13 mouse cellular contexts compared by ENCODE assay signal in genomic region chr4:45896425-45897081, GRCm38 (mm10). TPM values are rescaled to one million over a fixed set of nuclear protein-coding genes. Genes with fewer than 3 reads are reported as not detected.
DNase-seq lines count a peak whose midpoint lies in the region; ATAC-seq and TF ChIP-seq lines count a peak whose summit lies in the region.
"Had no signal": no experiment of that assay in that cellular context is flagged by ENCODE, and none has a peak within 500 bp of the region (broad histone marks: within the 10 kb centered on the region; RNA-seq: fewer than 3 reads in every experiment).

No protein-coding gene starts in this region.

- H3K4me2 ChIP-seq in hindbrain, postnatal 0 days (ENCODE audit: low read depth, low read length), result no peak overlapping the region
- no peak overlapping the region for H3K4me2 ChIP-seq in hindbrain, embryonic 16.5 days (ENCODE audit: low read length)
- peak overlapping the region; percentile 38 for H3K4me2 ChIP-seq in limb, embryonic 12.5 days
- H3K4me2 ChIP-seq in liver, embryonic 11.5 days, result no peak overlapping the region
- H3K4me2 ChIP-seq: hindbrain, embryonic 13.5 days had no signal

- no peaks in the 10 kb centered on the region for H3K36me3 ChIP-seq in hindbrain, postnatal 0 days (ENCODE audit: insufficient read depth, low read length)
- no peaks in the 10 kb centered on the region for H3K36me3 ChIP-seq in hindbrain, embryonic 16.5 days (ENCODE audit: control insufficient read depth, insufficient read depth, low read length)
- no peaks in the 10 kb centered on the region for H3K36me3 ChIP-seq in limb, embryonic 12.5 days
- H3K36me3 ChIP-seq in liver, embryonic 11.5 days (ENCODE audit: control insufficient read depth, insufficient read depth, low read length), result no peaks in the 10 kb centered on the region
- H3K36me3 ChIP-seq: hindbrain, embryonic 13.5 days had no signal

- no peak overlapping the region for H3K27ac ChIP-seq in hindbrain, postnatal 0 days
- no peak overlapping the region for H3K27ac ChIP-seq in hindbrain, embryonic 16.5 days (ENCODE audit: low read depth, low read length)
- peak overlapping the region; percentile 14; the same call in 1 of the 2 replicates for H3K27ac ChIP-seq in limb, embryonic 12.5 days
- H3K27ac ChIP-seq in liver, embryonic 11.5 days (ENCODE audit: low read depth, low read length), result no peak overlapping the region
- H3K27ac ChIP-seq: hindbrain, embryonic 13.5 days had no signal

- 0 out of 2 replicates have a peak, but pooled peaks have one; percentile 5 for TF ChIP-seq CTCF in hindbrain, postnatal 0 days (IDR thresholded peaks at IDR 0.05; ENCODE audit: low read depth)

- no peak for ATAC-seq in hindbrain, postnatal 0 days
- no peak for ATAC-seq in hindbrain, embryonic 16.5 days
- peak; percentile 52 for ATAC-seq in limb, embryonic 12.5 days (ENCODE audit: insufficient number of reproducible peaks, insufficient read depth, low FRiP score, low TSS enrichment, low read depth)
- ATAC-seq in liver, embryonic 11.5 days (replicated peaks; ENCODE audit: low FRiP score), result no peak
- ATAC-seq: activated CD4-positive, CD25-positive, alpha-beta regulatory T cell, adult 4 months; forebrain, embryonic 16.5 days; liver, postnatal 0 days had no signal

- DNase-seq in hindbrain, postnatal 0 days (ENCODE audit: low spot score), result no peak
- DNase-seq in ZHBTc4 (ENCODE audit: low read depth, low spot score), result peak; percentile 17
- DNase-seq in kidney, adult 11 months, result peak; percentile 52
- no peak for DNase-seq in layer of hippocampus, adult 9-11 months
- no peak for DNase-seq in liver, embryonic 11.5 days (ENCODE audit: low spot score)
- DNase-seq: heart, adult 11 months; layer of hippocampus, postnatal 36 days; liver, postnatal 0 days had no signal

- no peaks in the 10 kb centered on the region for H3K4me1 ChIP-seq in hindbrain, postnatal 0 days (ENCODE audit: insufficient read depth, low read length)
- H3K4me1 ChIP-seq in hindbrain, embryonic 16.5 days (ENCODE audit: control insufficient read depth, insufficient read depth, low read depth, low read length), result no peaks in the 10 kb centered on the region
- peaks cover 15% of the 10 kb centered on the region for H3K4me1 ChIP-seq in limb, embryonic 12.5 days (replicated peaks)
- no peaks in the 10 kb centered on the region for H3K4me1 ChIP-seq in liver, embryonic 11.5 days (replicated peaks; ENCODE audit: control insufficient read depth, insufficient read depth, low read length)

- 17% methylated on average over 16 of the region's 16 CpGs for WGBS in hindbrain, postnatal 0 days
- 12% methylated on average over 16 of the region's 16 CpGs for WGBS in hindbrain, embryonic 16.5 days
- WGBS in limb, embryonic 12.5 days, result 13% methylated on average over 16 of the region's 16 CpGs
- WGBS in liver, embryonic 11.5 days, result 13% methylated on average over 16 of the region's 16 CpGs

- H3K4me3 ChIP-seq in hindbrain, postnatal 0 days (ENCODE audit: low read length), result no peak overlapping the region
- H3K4me3 ChIP-seq in hindbrain, embryonic 16.5 days (ENCODE audit: low read length), result no peak overlapping the region
- H3K4me3 ChIP-seq in limb, embryonic 12.5 days (replicated peaks), result no peak overlapping the region
- H3K4me3 ChIP-seq in liver, embryonic 11.5 days (ENCODE audit: low read depth, low read length), result no peak overlapping the region
- H3K4me3 ChIP-seq: hindbrain, embryonic 13.5 days had no signal

- H3K9ac ChIP-seq in hindbrain, postnatal 0 days (replicated peaks; ENCODE audit: low read length), result no peak overlapping the region
- H3K9ac ChIP-seq in hindbrain, embryonic 16.5 days (ENCODE audit: low read depth, low read length), result no peak overlapping the region
- H3K9ac ChIP-seq in limb, embryonic 12.5 days (replicated peaks), result no peak overlapping the region
- H3K9ac ChIP-seq in liver, embryonic 11.5 days (ENCODE audit: low read depth, low read length), result no peak overlapping the region
- H3K9ac ChIP-seq: hindbrain, embryonic 13.5 days; liver, postnatal 0 days had no signal

- no peaks in the 10 kb centered on the region for H3K9me3 ChIP-seq in hindbrain, postnatal 0 days (ENCODE audit: low read length)
- no peaks in the 10 kb centered on the region for H3K9me3 ChIP-seq in hindbrain, embryonic 16.5 days (ENCODE audit: control insufficient read depth, low read length)
- no peaks in the 10 kb centered on the region for H3K9me3 ChIP-seq in limb, embryonic 12.5 days
- no peaks in the 10 kb centered on the region for H3K9me3 ChIP-seq in liver, embryonic 11.5 days (ENCODE audit: control insufficient read depth, low read length)
- H3K9me3 ChIP-seq: hindbrain, embryonic 13.5 days had no signal

- H3K27me3 ChIP-seq in hindbrain, postnatal 0 days (ENCODE audit: insufficient read depth, low read length), result no peaks in the 10 kb centered on the region
- H3K27me3 ChIP-seq in hindbrain, embryonic 16.5 days (replicated peaks; ENCODE audit: control insufficient read depth, insufficient read depth, low read length), result no peaks in the 10 kb centered on the region
- H3K27me3 ChIP-seq in limb, embryonic 12.5 days, result peaks cover 17% of the 10 kb centered on the region
- H3K27me3 ChIP-seq in liver, embryonic 11.5 days (replicated peaks; ENCODE audit: control insufficient read depth, insufficient read depth, low read length), result peaks cover 5% of the 10 kb centered on the region

RNA-seq across cellular contexts. Expression of gene Ccdc180, which starts 6.5 kb away (rescaled TPM):
- 0.63 and 1.0 TPM in 2 replicates for total RNA-seq in hindbrain, postnatal 0 days (2014; rRNA removed)
- polyA plus RNA-seq in hindbrain, postnatal 0 days (2015; fragmentation: Nextera tagmentation; extraction: Ambion mirVana), result 0.20 and 0.51 TPM in 2 replicates
- 0.26 and 0.57 TPM in 2 replicates for polyA plus RNA-seq in hindbrain, embryonic 16.5 days (2015; fragmentation: Nextera tagmentation; extraction: Ambion mirVana)
- 0.06 TPM in 1 of 2 replicates, not detected in the other for polyA plus RNA-seq in limb, embryonic 12.5 days (2016; fragmentation: Nextera tagmentation; extraction: Ambion mirVana)
- polyA plus RNA-seq in liver, embryonic 11.5 days (2014; fragmentation: Nextera tagmentation; extraction: Ambion mirVana), result 0.04 and 0.10 TPM in 2 replicates

RNA-seq across cellular contexts. Expression of gene Stra6l, which starts 48.1 kb away (rescaled TPM):
- 0.07 and 0.26 TPM in 2 replicates for total RNA-seq in hindbrain, postnatal 0 days (2014; rRNA removed)
- 0.11 and 0.20 TPM in 2 replicates for polyA plus RNA-seq in hindbrain, postnatal 0 days (2015; fragmentation: Nextera tagmentation; extraction: Ambion mirVana)
- polyA plus RNA-seq in hindbrain, embryonic 16.5 days (2015; fragmentation: Nextera tagmentation; extraction: Ambion mirVana), result 0.29 and 0.36 TPM in 2 replicates
- 1.7 and 2.0 TPM in 2 replicates for polyA plus RNA-seq in limb, embryonic 12.5 days (2016; fragmentation: Nextera tagmentation; extraction: Ambion mirVana)
- 2.5 and 3.1 TPM in 2 replicates for polyA plus RNA-seq in liver, embryonic 11.5 days (2014; fragmentation: Nextera tagmentation; extraction: Ambion mirVana)
- total RNA-seq: layer of hippocampus, postnatal 36 days had no signal

Comparison
In these comparisons a context has a peak if more than half of its experiments do, and no peak if none do; other contexts are left out.
1. DNase-seq: peak in ZHBTc4 (single experiment) and kidney, adult 11 months (single experiment); none in hindbrain, postnatal 0 days (single experiment), layer of hippocampus, adult 9-11 months (single experiment) and liver, embryonic 11.5 days (single experiment).